Mouse (Mus musculus) liver, embryonic 13.5 days (tissue): ENCODE measurements around the gene Amfr. TPM values are rescaled to one million over a fixed set of nuclear protein-coding genes. Genes with fewer than 3 reads are reported as not detected.

ENCODE experiments used
- ATAC-seq: fragments of 200-750 bp; cut with Nextera tagmentation; 2 replicates; pipeline ENCODE4 v1.8.0; 2017; ENCODE audit warnings: low read depth, mild to moderate bottlenecking, moderate number of reproducible peaks, moderate library complexity
- DNase-seq: peaks from one replicate; pipeline ENCODE4 v3.0.0; 2022
- H3K27ac ChIP-seq: fragments of 300-500 bp; sonication (generic); 2 replicates; pipeline ENCODE4 v1.5.1; 2015; ENCODE audit warnings: moderate library complexity, mild to moderate bottlenecking, inconsistent platforms
- H3K27me3 ChIP-seq: fragments of 300-500 bp; sonication (generic); 2 replicates; pipeline ENCODE4 v1.6.1; 2015; ENCODE audit warnings: mild to moderate bottlenecking, inconsistent platforms
- H3K36me3 ChIP-seq: fragments of 300-500 bp; sonication (generic); 2 replicates; pipeline ENCODE4 v1.6.1; 2015; ENCODE audit warnings: mild to moderate bottlenecking, inconsistent platforms
- H3K4me1 ChIP-seq: fragments of 300-500 bp; sonication (generic); replicated peaks from 2 replicates; pipeline ENCODE4 v1.6.1; 2015; ENCODE audit warnings: inconsistent platforms
- H3K4me2 ChIP-seq: fragments of 300-500 bp; sonication (generic); 2 replicates; pipeline ENCODE4 v1.6.1; 2015; ENCODE audit warnings: inconsistent platforms, mild to moderate bottlenecking, moderate library complexity
- H3K4me3 ChIP-seq: fragments of 300-500 bp; sonication (generic); replicated peaks from 2 replicates; pipeline ENCODE4 v1.5.1; 2015; ENCODE audit warnings: mild to moderate bottlenecking, inconsistent platforms
- H3K9ac ChIP-seq: fragments of 300-500 bp; sonication (generic); 2 replicates; pipeline ENCODE4 v1.6.1; 2015; ENCODE audit warnings: mild to moderate bottlenecking, inconsistent platforms
- H3K9me3 ChIP-seq: fragments of 300-500 bp; sonication (generic); replicated peaks from 2 replicates; pipeline ENCODE4 v1.6.1; 2016; ENCODE audit warnings: inconsistent platforms
- WGBS: fragments of 180-500 bp; shearing (Covaris S2); methylation state at CpG from one replicate; pipeline ENCODE4 v1.1.7; 2015; ENCODE audit not compliant: insufficient replicate concordance; 5-methylcytosine and 5-hydroxymethylcytosine counted together
- polyA plus RNA-seq: library from polyadenylated mRNA; unstranded; fragments of >200 nt; fragmentation: Nextera tagmentation; extraction: Ambion mirVana; gene quantifications from 2 replicates; pipeline ENCODE4 v1.2.1, GENCODE M21; 2015

The Amfr gene
- polyA plus RNA-seq, 1 experiment from 2014 or later, result 44.1 TPM

GRCm38 (mm10) chr8:93976446-93977211 is 36.0 kb downstream of the Amfr start:
- Histone ChIP-seq H3K9me3 (no peaks in the 10 kb centered on the region), H3K4me3 (no peak overlapping the region), H3K36me3 (peaks cover 96% of the 10 kb centered on the region), H3K9ac (no peak overlapping the region), H3K4me2 (no peak overlapping the region), H3K4me1 (no peaks in the 10 kb centered on the region), H3K27ac (no peak overlapping the region), H3K27me3 (no peaks in the 10 kb centered on the region)
- 85% methylated on average over 6 of the region's 6 CpGs for WGBS
- no peak for DNase-seq
- ATAC-seq, result no peak

GRCm38 (mm10) chr8:93975358-93975757 is 37.3 kb downstream of the Amfr start:
- 87% methylated on average over 2 of the region's 2 CpGs for WGBS
- no peak for ATAC-seq
- H3K9ac ChIP-seq, result no peak overlapping the region
- no peak overlapping the region for H3K4me2 ChIP-seq
- peaks cover 96% of the 10 kb centered on the region for H3K36me3 ChIP-seq
- no peaks in the 10 kb centered on the region for H3K4me1 ChIP-seq
- no peak for DNase-seq
- 0 out of 2 replicates have a peak overlapping the region, but pooled peaks have one; percentile 20 for H3K27ac ChIP-seq
- H3K4me3 ChIP-seq, result no peak overlapping the region
- no peaks in the 10 kb centered on the region for H3K27me3 ChIP-seq
- no peaks in the 10 kb centered on the region for H3K9me3 ChIP-seq

- peak overlapping the region; percentile 69; the same call in 1 of the 2 replicates for H3K27ac ChIP-seq
- WGBS, result 84% methylated on average over 11 of the region's 11 CpGs
- DNase-seq, result no peak
Observed at GRCm38 (mm10) chr8:93974602-93975186, 37.9 kb downstream of the Amfr start.

GRCm38 (mm10) chr8:93973831-93974375 is 38.7 kb downstream of the Amfr start:
- DNase-seq (no peak), ATAC-seq (no peak)
- Histone ChIP-seq H3K4me1 (no peaks in the 10 kb centered on the region), H3K9ac (no peak overlapping the region), H3K9me3 (no peaks in the 10 kb centered on the region), H3K36me3 (peaks cover 88% of the 10 kb centered on the region), H3K27ac (peak overlapping the region; percentile 69; the same call in 1 of the 2 replicates), H3K27me3 (no peaks in the 10 kb centered on the region), H3K4me3 (no peak overlapping the region), H3K4me2 (no peak overlapping the region)
- 87% methylated on average over 13 of the region's 13 CpGs for WGBS

More at GRCm38 (mm10) chr8:93974602-93975186, 37.9 kb downstream of the Amfr start:
- Histone ChIP-seq H3K27me3 (no peaks in the 10 kb centered on the region), H3K4me1 (no peaks in the 10 kb centered on the region), H3K9me3 (no peaks in the 10 kb centered on the region), H3K4me2 (no peak overlapping the region), H3K9ac (no peak overlapping the region), H3K4me3 (no peak overlapping the region), H3K36me3 (peaks cover 95% of the 10 kb centered on the region)
- peak; percentile 64 for ATAC-seq

- peaks cover 6% of the 10 kb centered on the region for H3K4me1 ChIP-seq
- no peaks in the 10 kb centered on the region for H3K27me3 ChIP-seq
- no peaks in the 10 kb centered on the region for H3K9me3 ChIP-seq
- ATAC-seq (no peak), DNase-seq (no peak)
- H3K4me3 ChIP-seq, result no peak overlapping the region
- 81% methylated on average over 14 of the region's 14 CpGs for WGBS
- H3K36me3 ChIP-seq, result peaks cover 83% of the 10 kb centered on the region
- no peak overlapping the region for H3K27ac ChIP-seq
- H3K9ac ChIP-seq, result no peak overlapping the region
- no peak overlapping the region for H3K4me2 ChIP-seq
Observed at GRCm38 (mm10) chr8:93972971-93973734, 39.5 kb downstream of the Amfr start.

GRCm38 (mm10) chr8:93972211-93972610 is 40.4 kb downstream of the Amfr start:
- no peak for DNase-seq
- WGBS, result 95% methylated on average over 5 of the region's 5 CpGs

GRCm38 (mm10) chr8:93971451-93971850 is 41.2 kb downstream of the Amfr start:
- peaks cover 67% of the 10 kb centered on the region for H3K36me3 ChIP-seq
- H3K27ac ChIP-seq, result no peak overlapping the region
- no peak for DNase-seq

More at GRCm38 (mm10) chr8:93972211-93972610, 40.4 kb downstream of the Amfr start:
- H3K9me3 ChIP-seq, result no peaks in the 10 kb centered on the region
- no peak overlapping the region for H3K4me2 ChIP-seq
- peaks cover 6% of the 10 kb centered on the region for H3K4me1 ChIP-seq
- no peak for ATAC-seq
- no peak overlapping the region for H3K9ac ChIP-seq
- no peak overlapping the region for H3K27ac ChIP-seq
- no peaks in the 10 kb centered on the region for H3K27me3 ChIP-seq
- peaks cover 73% of the 10 kb centered on the region for H3K36me3 ChIP-seq
- H3K4me3 ChIP-seq, result no peak overlapping the region

GRCm38 (mm10) chr8:93969626-93970340 is 42.9 kb downstream of the Amfr start:
- Histone ChIP-seq H3K4me2 (no peak overlapping the region), H3K4me1 (peaks cover 6% of the 10 kb centered on the region), H3K27ac (no peak overlapping the region), H3K9ac (no peak overlapping the region), H3K4me3 (no peak overlapping the region), H3K36me3 (peaks cover 50% of the 10 kb centered on the region), H3K9me3 (no peaks in the 10 kb centered on the region), H3K27me3 (no peaks in the 10 kb centered on the region)
- WGBS, result 76% methylated on average over 7 of the region's 7 CpGs
- DNase-seq, result no peak
- no peak for ATAC-seq

More at GRCm38 (mm10) chr8:93971451-93971850, 41.2 kb downstream of the Amfr start:
- 80% methylated on average over 10 of the region's 10 CpGs for WGBS
- Histone ChIP-seq H3K27me3 (no peaks in the 10 kb centered on the region), H3K4me1 (peaks cover 6% of the 10 kb centered on the region), H3K4me3 (no peak overlapping the region), H3K9me3 (no peaks in the 10 kb centered on the region), H3K4me2 (no peak overlapping the region), H3K9ac (no peak overlapping the region)
- no peak for ATAC-seq

GRCm38 (mm10) chr8:93968293-93968692 is 44.3 kb downstream of the Amfr start:
- Histone ChIP-seq H3K36me3 (peaks cover 35% of the 10 kb centered on the region), H3K9me3 (no peaks in the 10 kb centered on the region), H3K4me3 (no peak overlapping the region), H3K27me3 (no peaks in the 10 kb centered on the region), H3K27ac (peak overlapping the region; percentile 23; the same call in 1 of the 2 replicates), H3K4me1 (peaks cover 6% of the 10 kb centered on the region), H3K4me2 (no peak overlapping the region), H3K9ac (no peak overlapping the region)
- WGBS, result 77% methylated on average over 6 of the region's 6 CpGs
- 0 out of 2 replicates have a peak, but pooled peaks have one; percentile 27 for ATAC-seq
- DNase-seq, result no peak

- H3K27ac ChIP-seq, result no peak overlapping the region
- H3K4me2 ChIP-seq, result no peak overlapping the region
- ATAC-seq (no peak), DNase-seq (no peak)
- WGBS, result 68% methylated on average over 6 of the region's 6 CpGs
- no peaks in the 10 kb centered on the region for H3K4me1 ChIP-seq
- no peaks in the 10 kb centered on the region for H3K9me3 ChIP-seq
- H3K4me3 ChIP-seq, result no peak overlapping the region
- H3K36me3 ChIP-seq, result no peaks in the 10 kb centered on the region
- no peaks in the 10 kb centered on the region for H3K27me3 ChIP-seq
- no peak overlapping the region for H3K9ac ChIP-seq
Observed at GRCm38 (mm10) chr8:93960909-93961308, 51.7 kb downstream of the Amfr start.
